Mouse (Mus musculus) liver, embryonic 16.5 days (tissue): ENCODE results near the gene C3ar1. TPM values are rescaled to one million over a fixed set of nuclear protein-coding genes. Genes with fewer than 3 reads are reported as not detected.

Experiments
- ATAC-seq: fragments of 200-750 bp; cut with Nextera tagmentation; 2 replicates; pipeline ENCODE4 v1.8.0; 2017; ENCODE audit warnings: low read depth, mild to moderate bottlenecking, moderate number of reproducible peaks, moderate library complexity
- H3K27ac ChIP-seq: fragments of 300-500 bp; sonication (generic); 2 replicates; pipeline ENCODE4 v1.5.1; 2014; ENCODE audit warnings: mild to moderate bottlenecking, low read length
- H3K27me3 ChIP-seq: fragments of 300-500 bp; sonication (generic); 2 replicates; pipeline ENCODE4 v1.6.1; 2014; ENCODE audit warnings: low read depth, low read length, mixed read lengths; ENCODE audit not compliant: control insufficient read depth, insufficient read depth
- H3K36me3 ChIP-seq: fragments of 300-500 bp; sonication (generic); 2 replicates; pipeline ENCODE4 v1.6.1; 2014; ENCODE audit warnings: mild to moderate bottlenecking; ENCODE audit not compliant: control insufficient read depth, insufficient read depth
- H3K4me1 ChIP-seq: fragments of 300-500 bp; sonication (generic); 2 replicates; pipeline ENCODE4 v1.6.1; 2014; ENCODE audit warnings: low read depth, low read length, mixed read lengths; ENCODE audit not compliant: control insufficient read depth
- H3K4me2 ChIP-seq: fragments of 300-500 bp; sonication (generic); 2 replicates; pipeline ENCODE4 v1.6.1; 2014; ENCODE audit warnings: low read depth, low read length, mixed read lengths
- H3K4me3 ChIP-seq: fragments of 300-500 bp; sonication (generic); 2 replicates; pipeline ENCODE4 v1.5.1; 2014; ENCODE audit warnings: low read depth, mild to moderate bottlenecking, low read length
- H3K9ac ChIP-seq: fragments of 300-500 bp; sonication (generic); 2 replicates; pipeline ENCODE4 v1.6.1; 2014; ENCODE audit warnings: low read depth, low read length
- H3K9me3 ChIP-seq: fragments of 300-500 bp; sonication (generic); replicated peaks from 2 replicates; pipeline ENCODE4 v1.6.1; 2016; ENCODE audit warnings: low read length; ENCODE audit not compliant: control insufficient read depth
- WGBS: fragments of 180-500 bp; shearing (Covaris S2); extraction: QIAGEN DNeasy Blood & Tissue Kit; methylation state at CpG from one replicate; pipeline ENCODE4 v1.1.7; 2014; ENCODE audit not compliant: insufficient replicate concordance; 5-methylcytosine and 5-hydroxymethylcytosine counted together
- polyA plus RNA-seq: library from polyadenylated mRNA; unstranded; fragments of >200 nt; fragmentation: Nextera tagmentation; extraction: Ambion mirVana; gene quantifications from 2 replicates; pipeline ENCODE4 v1.2.1, GENCODE M21; 2015

C3ar1 gene
- polyA plus RNA-seq, 1 experiment from 2014 or later = 0.99 TPM

- no peaks in the 10 kb centered on the region for H3K9me3 ChIP-seq
- H3K27ac ChIP-seq = no peak overlapping the region
- H3K4me1 ChIP-seq = peaks cover 38% of the 10 kb centered on the region
- WGBS = 36% methylated on average over 15 of the region's 15 CpGs
- ATAC-seq = no peak
- H3K4me2 ChIP-seq = peak overlapping the region; percentile 98
- no peaks in the 10 kb centered on the region for H3K36me3 ChIP-seq
- peaks cover 7% of the 10 kb centered on the region; the same call in 1 of the 2 replicates for H3K27me3 ChIP-seq
- H3K9ac ChIP-seq = peak overlapping the region; percentile 95
- H3K4me3 ChIP-seq = peak overlapping the region; percentile 78
Measured at GRCm38 (mm10) chr6:122820799-122821650, 34.9 kb downstream of the C3ar1 start.

GRCm38 (mm10) chr6:122820071-122820798 is 35.7 kb downstream of the C3ar1 start:
- H3K4me1 ChIP-seq = peaks cover 31% of the 10 kb centered on the region
- no peaks in the 10 kb centered on the region for H3K36me3 ChIP-seq
- peak overlapping the region; percentile 95 for H3K9ac ChIP-seq
- H3K4me3 ChIP-seq = peak overlapping the region; percentile 78
- WGBS = 1% methylated on average over 38 of the region's 38 CpGs
- ATAC-seq = peak; percentile 52
- peaks cover 7% of the 10 kb centered on the region; the same call in 1 of the 2 replicates for H3K27me3 ChIP-seq
- peak overlapping the region; percentile 98 for H3K4me2 ChIP-seq
- H3K27ac ChIP-seq = peak overlapping the region; percentile 63
- H3K9me3 ChIP-seq = no peaks in the 10 kb centered on the region

GRCm38 (mm10) chr6:122819306-122820070 is 36.5 kb downstream of the C3ar1 start, which contains the start of gene Foxj2:
Foxj2 (plus strand) TSS chr6:122819914.
- peak; percentile 91 for ATAC-seq

GRCm38 (mm10) chr6:122813640-122814039 is 42.3 kb downstream of the C3ar1 start:
- no peaks in the 10 kb centered on the region for H3K27me3 ChIP-seq
- no peak overlapping the region for H3K27ac ChIP-seq
- no peak overlapping the region for H3K9ac ChIP-seq
- no peaks in the 10 kb centered on the region for H3K36me3 ChIP-seq
- H3K4me1 ChIP-seq = peaks cover 24% of the 10 kb centered on the region
- WGBS = 74% methylated on average over 4 of the region's 4 CpGs
- ATAC-seq = no peak
- H3K4me3 ChIP-seq = no peak overlapping the region
- no peaks in the 10 kb centered on the region for H3K9me3 ChIP-seq
- H3K4me2 ChIP-seq = no peak overlapping the region

More at GRCm38 (mm10) chr6:122819306-122820070, 36.5 kb downstream of the C3ar1 start, which contains the start of gene Foxj2:
- Histone ChIP-seq H3K27me3 (peaks cover 7% of the 10 kb centered on the region; the same call in 1 of the 2 replicates), H3K4me2 (peak within 1 kb of the TSS; percentile 98), H3K4me1 (peaks cover 29% of the 10 kb centered on the region), H3K9ac (peak within 1 kb of the TSS; percentile 95), H3K27ac (peak within 1 kb of the TSS; percentile 63), H3K9me3 (no peaks in the 10 kb centered on the region), H3K36me3 (no peaks in the 10 kb centered on the region), H3K4me3 (peak within 1 kb of the TSS; percentile 78)
- 3% methylated on average over 61 of the region's 61 CpGs for WGBS

GRCm38 (mm10) chr6:122812716-122813115 is 43.2 kb downstream of the C3ar1 start:
- no peak overlapping the region for H3K4me2 ChIP-seq
- H3K4me3 ChIP-seq = no peak overlapping the region
- peaks cover 21% of the 10 kb centered on the region for H3K4me1 ChIP-seq
- H3K27ac ChIP-seq = no peak overlapping the region
- H3K27me3 ChIP-seq = no peaks in the 10 kb centered on the region
- H3K9ac ChIP-seq = no peak overlapping the region
- WGBS = 78% methylated on average over 4 of the region's 4 CpGs
- no peak for ATAC-seq
- no peaks in the 10 kb centered on the region for H3K9me3 ChIP-seq
- H3K36me3 ChIP-seq = no peaks in the 10 kb centered on the region

- Histone ChIP-seq H3K9ac (peak overlapping the region; percentile 86), H3K4me1 (peaks cover 21% of the 10 kb centered on the region), H3K4me2 (peak overlapping the region; percentile 77), H3K9me3 (no peaks in the 10 kb centered on the region), H3K27me3 (no peaks in the 10 kb centered on the region), H3K27ac (peak overlapping the region; percentile 100), H3K36me3 (no peaks in the 10 kb centered on the region), H3K4me3 (peak overlapping the region; percentile 76)
- ATAC-seq = peak; percentile 25
- 28% methylated on average over 16 of the region's 16 CpGs for WGBS
Measured at GRCm38 (mm10) chr6:122811771-122812600, 44.0 kb downstream of the C3ar1 start.

- Histone ChIP-seq H3K27ac (peak overlapping the region; percentile 100), H3K9ac (peak overlapping the region; percentile 86), H3K27me3 (no peaks in the 10 kb centered on the region), H3K36me3 (no peaks in the 10 kb centered on the region), H3K4me2 (peak overlapping the region; percentile 77), H3K4me1 (peaks cover 21% of the 10 kb centered on the region), H3K4me3 (peak overlapping the region; percentile 76), H3K9me3 (no peaks in the 10 kb centered on the region)
- WGBS = under 1% methylated on average over 38 of the region's 38 CpGs
- ATAC-seq = peak; percentile 90
Measured at GRCm38 (mm10) chr6:122811280-122811652, 44.7 kb downstream of the C3ar1 start.
